Mouse (Mus musculus) fat pad, adult 2 months (tissue): Measurements from ENCODE around the gene Slc9a5.

Experiments used
- DNase-seq: peaks from one replicate; pipeline ENCODE4 v3.0.0-alpha.2; 2011; ENCODE audit warnings: low read depth, low spot score; ENCODE audit errors: extremely low read depth

Gene Slc9a5

DNA sequence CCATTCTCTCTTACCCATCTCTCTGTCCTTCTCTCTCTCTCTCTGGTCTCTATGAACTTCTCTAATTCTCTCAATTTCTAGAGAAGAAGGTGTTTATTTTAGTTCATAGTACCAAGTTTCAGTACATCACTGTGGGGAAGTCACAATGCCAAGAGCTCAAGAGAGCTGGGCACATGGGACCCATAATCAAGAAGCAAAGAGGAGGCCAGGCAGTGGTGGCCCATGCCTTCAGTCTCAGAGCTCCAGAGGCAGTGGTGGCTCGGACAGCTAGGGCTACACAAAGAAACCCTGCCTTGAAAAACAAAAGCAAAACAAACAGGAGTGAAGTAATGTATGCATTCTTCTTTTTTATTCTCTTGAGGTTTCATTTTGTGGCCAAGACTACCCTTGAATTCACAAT, 55.9 kb downstream of the Slc9a5 start:
- DNase-seq: no peak

DNA sequence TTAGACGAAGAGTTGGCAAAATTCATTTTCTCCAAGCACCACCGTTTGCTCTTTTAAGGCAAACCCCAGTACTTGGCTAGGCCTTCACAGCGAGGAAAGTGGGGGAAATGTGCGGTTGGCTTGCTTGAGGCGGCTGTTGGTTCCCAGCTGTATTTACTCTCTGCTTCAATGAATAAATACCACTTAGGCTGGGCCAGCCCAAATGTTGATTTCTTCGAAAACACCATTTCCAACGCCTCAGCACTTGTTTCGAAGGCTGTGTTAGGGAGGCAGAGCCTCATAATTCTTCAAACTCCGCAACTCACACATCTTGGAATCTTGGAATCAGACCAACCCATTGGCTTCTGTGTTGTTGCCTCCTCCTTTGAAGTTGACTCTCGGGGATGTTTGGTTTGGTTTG, 57.8 kb downstream of the Slc9a5 start:
- DNase-seq: no peak

DNA sequence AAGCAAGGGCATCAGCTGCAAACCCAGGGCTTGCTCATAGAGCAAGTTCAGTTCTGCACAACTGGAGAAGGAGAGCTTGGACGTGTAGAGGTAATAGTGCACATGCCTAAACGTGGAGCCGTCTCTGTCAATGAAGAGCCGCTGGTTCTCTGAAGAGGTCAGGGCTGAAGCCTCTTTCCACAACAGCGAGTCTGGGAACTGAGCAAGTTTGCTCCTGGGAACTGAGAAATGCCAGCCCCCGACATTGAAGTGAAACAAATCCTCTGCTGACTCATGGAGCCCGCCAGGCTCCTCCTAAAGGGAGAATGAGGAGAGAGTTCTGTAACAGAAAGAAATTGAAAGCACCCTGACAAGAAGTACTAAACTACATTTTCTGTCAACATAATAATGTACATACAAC, 59.7 kb downstream of the Slc9a5 start:
- DNase-seq: no peak

- DNase-seq: no peak
Measured at GRCm38 (mm10) chr8:105409947-105410346, 61.3 kb downstream of the Slc9a5 start.

GRCm38 (mm10) chr8:105413391-105413790, 64.7 kb downstream of the Slc9a5 start, which contains the start of the genes Kctd19 and Lrrc36:
TSS of gene Kctd19 (minus strand) at chr8:105413502.
TSS of gene Lrrc36 (plus strand) at chr8:105413571.
- DNase-seq: no peak

DNA sequence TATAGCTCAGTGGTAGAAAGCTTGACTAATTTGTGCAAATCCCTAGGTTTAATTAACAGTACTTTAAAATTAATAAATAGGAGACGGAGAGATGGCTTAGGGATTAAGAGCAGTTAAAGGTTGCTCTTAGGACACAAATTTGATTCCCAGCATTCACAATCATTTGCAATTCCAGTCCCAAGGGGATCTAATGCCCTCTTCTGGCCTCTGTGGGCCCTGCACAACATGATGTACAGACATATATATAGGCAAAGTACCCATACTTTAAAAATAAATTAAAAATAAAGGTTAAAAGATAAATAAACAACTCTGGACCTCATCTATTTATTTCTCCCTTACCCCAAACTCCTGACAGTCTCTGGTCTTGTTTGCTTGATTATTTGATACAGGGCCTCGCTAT, 70.3 kb downstream of the Slc9a5 start:
- no peak for DNase-seq
